Comparison of ENCODE assay signal across 21 mouse cellular contexts in the genomic region with DNA sequence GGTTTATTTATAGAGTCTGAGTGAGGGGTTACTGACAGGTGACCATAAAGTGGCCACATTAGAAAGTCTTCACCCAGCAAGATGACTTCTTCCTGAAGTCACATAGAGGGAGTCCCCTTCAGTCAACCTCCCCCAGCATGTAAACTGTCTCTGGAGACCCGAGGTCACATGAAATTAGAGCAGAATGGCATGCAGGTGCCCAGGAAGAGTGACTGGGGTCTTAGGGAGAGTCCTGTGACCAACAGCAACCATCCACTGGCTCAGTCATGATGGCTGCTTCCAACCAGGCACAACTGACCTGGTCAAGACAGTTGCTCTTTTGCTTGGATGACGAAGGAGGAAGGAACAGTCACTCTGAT. TPM values are rescaled to one million over a fixed set of nuclear protein-coding genes. Genes with fewer than 3 reads are reported as not detected.
DNase-seq lines count a peak whose midpoint lies in the region; ATAC-seq lines count a peak whose summit lies in the region.
"Had no signal": no experiment of that assay in that cellular context is flagged by ENCODE, and none has a peak within 500 bp of the region (broad histone marks: within the 10 kb centered on the region; RNA-seq: fewer than 3 reads in every experiment).

No protein-coding gene starts in this region.

- peak; percentile 43 for DNase-seq in cerebellum, adult 9-11 months
- no peak for DNase-seq in cerebellum, adult 18-20 months
- DNase-seq in testis, postnatal 10 days (ENCODE audit: low spot score) = peak; percentile 38
- DNase-seq in testis, postnatal 14 days (ENCODE audit: low spot score) = no peak
- no peak for DNase-seq in embryo, embryonic 9.5 days (ENCODE audit: extremely low spot score)
- DNase-seq: adrenal gland, adult 8-10 months; gastrocnemius, postnatal 14 days; spleen, adult 18-20 months; thymus, adult 2 months; thymus, postnatal 36 days had no signal

- H3K9me3 ChIP-seq in hindbrain, embryonic 15.5 days = no peaks in the 10 kb centered on the region
- H3K9me3 ChIP-seq in hindbrain, embryonic 16.5 days (ENCODE audit: control insufficient read depth, low read length) = no peaks in the 10 kb centered on the region
- H3K9me3 ChIP-seq: forebrain, embryonic 12.5 days; heart, embryonic 13.5 days; hindbrain, embryonic 10.5 days; lung, embryonic 15.5 days; midbrain, embryonic 10.5 days; neural tube, embryonic 12.5 days had no signal

- H3K36me3 ChIP-seq in hindbrain, embryonic 15.5 days = no peaks in the 10 kb centered on the region
- H3K36me3 ChIP-seq in hindbrain, embryonic 16.5 days (ENCODE audit: control insufficient read depth, insufficient read depth, low read length) = no peaks in the 10 kb centered on the region
- H3K36me3 ChIP-seq: forebrain, embryonic 12.5 days; heart, embryonic 13.5 days; hindbrain, embryonic 10.5 days; lung, embryonic 15.5 days; midbrain, embryonic 10.5 days; neural tube, embryonic 12.5 days had no signal

- H3K27ac ChIP-seq in hindbrain, embryonic 15.5 days (replicated peaks) = peak overlapping the region; percentile 96; the same call in 1 of the 2 replicates
- no peak overlapping the region for H3K27ac ChIP-seq in hindbrain, embryonic 16.5 days (ENCODE audit: low read depth, low read length)
- H3K27ac ChIP-seq: heart, embryonic 13.5 days; hindbrain, embryonic 10.5 days; lung, embryonic 15.5 days; midbrain, embryonic 10.5 days; neural tube, embryonic 12.5 days had no signal

- no peak overlapping the region for H3K9ac ChIP-seq in hindbrain, embryonic 15.5 days
- H3K9ac ChIP-seq in hindbrain, embryonic 16.5 days (ENCODE audit: low read depth, low read length) = no peak overlapping the region
- H3K9ac ChIP-seq: forebrain, embryonic 12.5 days; heart, embryonic 13.5 days; lung, embryonic 15.5 days; neural tube, embryonic 12.5 days had no signal

- peaks cover 11% of the 10 kb centered on the region for H3K4me1 ChIP-seq in hindbrain, embryonic 15.5 days (replicated peaks)
- H3K4me1 ChIP-seq in hindbrain, embryonic 16.5 days (ENCODE audit: control insufficient read depth, insufficient read depth, low read depth, low read length) = peaks cover 2% of the 10 kb centered on the region
- H3K4me1 ChIP-seq: neural tube, embryonic 12.5 days had no signal

- 44% methylated on average over 2 of the region's 2 CpGs for WGBS in hindbrain, embryonic 15.5 days
- 56% methylated on average over 2 of the region's 2 CpGs for WGBS in hindbrain, embryonic 16.5 days

- no peak overlapping the region for H3K4me2 ChIP-seq in hindbrain, embryonic 15.5 days
- H3K4me2 ChIP-seq in hindbrain, embryonic 16.5 days (ENCODE audit: low read length) = no peak overlapping the region

- H3K27me3 ChIP-seq in hindbrain, embryonic 15.5 days = no peaks in the 10 kb centered on the region
- no peaks in the 10 kb centered on the region for H3K27me3 ChIP-seq in hindbrain, embryonic 16.5 days (replicated peaks; ENCODE audit: control insufficient read depth, insufficient read depth, low read length)
- H3K27me3 ChIP-seq: heart, embryonic 13.5 days; lung, embryonic 15.5 days; neural tube, embryonic 12.5 days had no signal

- ATAC-seq in hindbrain, embryonic 15.5 days (ENCODE audit: low FRiP score, low read depth) = no peak
- ATAC-seq in hindbrain, embryonic 16.5 days = no peak
- ATAC-seq: intestine, postnatal 0 days had no signal

- H3K4me3 ChIP-seq in hindbrain, embryonic 15.5 days = no peak overlapping the region
- no peak overlapping the region for H3K4me3 ChIP-seq in hindbrain, embryonic 16.5 days (ENCODE audit: low read length)
- H3K4me3 ChIP-seq: neural tube, embryonic 12.5 days had no signal

RNA-seq across cellular contexts. Expression of a gene that starts 10.3 kb away (rescaled TPM):
- 11.1 and 12.6 TPM in 2 replicates for polyA plus RNA-seq in hindbrain, embryonic 15.5 days (2015; fragmentation: Nextera tagmentation; extraction: Ambion mirVana)
- 11.7 and 11.8 TPM in 2 replicates for polyA plus RNA-seq in hindbrain, embryonic 16.5 days (2015; fragmentation: Nextera tagmentation; extraction: Ambion mirVana)

RNA-seq across cellular contexts. Expression of a gene that starts 47.0 kb away (rescaled TPM):
- polyA plus RNA-seq in hindbrain, embryonic 15.5 days (2015; fragmentation: Nextera tagmentation; extraction: Ambion mirVana) = 0.14 TPM in 1 of 2 replicates, not detected in the other
- 0.15 and 0.18 TPM in 2 replicates for polyA plus RNA-seq in hindbrain, embryonic 16.5 days (2015; fragmentation: Nextera tagmentation; extraction: Ambion mirVana)
- polyA plus RNA-seq: erythroblast, embryonic 14.5 days; forebrain, embryonic 12.5 days; hindbrain, embryonic 10.5 days; limb, embryonic 11.5 days; midbrain, embryonic 10.5 days had no signal

Comparison
In these comparisons a context has a peak if more than half of its experiments do, and no peak if none do; other contexts are left out.
1. DNase-seq: peak in cerebellum, adult 9-11 months (single experiment) and testis, postnatal 10 days (single experiment); none in cerebellum, adult 18-20 months (0 of 2), testis, postnatal 14 days (single experiment) and embryo, embryonic 9.5 days (single experiment).